Mouse (Mus musculus) gastrocnemius, adult 2 months (tissue): ENCODE data around the gene Ovol3. TPM values are rescaled to one million over a fixed set of nuclear protein-coding genes. Genes with fewer than 3 reads are reported as not detected.
A peak's percentile ranks its signal among the peaks of the same experiment; 100 is the strongest.
"Not testable (repeated sequence)": the region's sequence is repeated elsewhere in the genome, so short reads cannot be mapped to it uniquely, and the experiment has no call there.

Experiments used
- DNase-seq: peaks from one replicate; pipeline ENCODE4 v3.0.0; 2022
- H3K27ac ChIP-seq: fragments of 200-600 bp; 2 replicates; pipeline ENCODE4 v1.8.1; 2022; ENCODE audit warnings: mild to moderate bottlenecking
- H3K4me3 ChIP-seq: fragments of 200-600 bp; 2 replicates; pipeline ENCODE4 v1.8.1; 2022; ENCODE audit warnings: mild to moderate bottlenecking, moderate library complexity
- CTCF ChIP-seq: fragments of 200-600 bp; IDR thresholded peaks from 2 replicates; pipeline ENCODE4 v1.8.1; 2022; ENCODE audit warnings: antibody characterized with exemption, mild to moderate bottlenecking, moderate library complexity
- intact Hi-C: fragments of 180-260 bp; cut with DNase I; formaldehyde crosslinking; loops from one replicate; pipeline ENCODE4 v1.15.1; 2025
- total RNA-seq, 2 experiments: library from RNA; stranded (reverse); gene quantifications; 2 replicates each; pipeline ENCODE4 v1.2.3; 2021

The Ovol3 gene
- total RNA-seq, 2 experiments from 2014 or later = not detected

DNA sequence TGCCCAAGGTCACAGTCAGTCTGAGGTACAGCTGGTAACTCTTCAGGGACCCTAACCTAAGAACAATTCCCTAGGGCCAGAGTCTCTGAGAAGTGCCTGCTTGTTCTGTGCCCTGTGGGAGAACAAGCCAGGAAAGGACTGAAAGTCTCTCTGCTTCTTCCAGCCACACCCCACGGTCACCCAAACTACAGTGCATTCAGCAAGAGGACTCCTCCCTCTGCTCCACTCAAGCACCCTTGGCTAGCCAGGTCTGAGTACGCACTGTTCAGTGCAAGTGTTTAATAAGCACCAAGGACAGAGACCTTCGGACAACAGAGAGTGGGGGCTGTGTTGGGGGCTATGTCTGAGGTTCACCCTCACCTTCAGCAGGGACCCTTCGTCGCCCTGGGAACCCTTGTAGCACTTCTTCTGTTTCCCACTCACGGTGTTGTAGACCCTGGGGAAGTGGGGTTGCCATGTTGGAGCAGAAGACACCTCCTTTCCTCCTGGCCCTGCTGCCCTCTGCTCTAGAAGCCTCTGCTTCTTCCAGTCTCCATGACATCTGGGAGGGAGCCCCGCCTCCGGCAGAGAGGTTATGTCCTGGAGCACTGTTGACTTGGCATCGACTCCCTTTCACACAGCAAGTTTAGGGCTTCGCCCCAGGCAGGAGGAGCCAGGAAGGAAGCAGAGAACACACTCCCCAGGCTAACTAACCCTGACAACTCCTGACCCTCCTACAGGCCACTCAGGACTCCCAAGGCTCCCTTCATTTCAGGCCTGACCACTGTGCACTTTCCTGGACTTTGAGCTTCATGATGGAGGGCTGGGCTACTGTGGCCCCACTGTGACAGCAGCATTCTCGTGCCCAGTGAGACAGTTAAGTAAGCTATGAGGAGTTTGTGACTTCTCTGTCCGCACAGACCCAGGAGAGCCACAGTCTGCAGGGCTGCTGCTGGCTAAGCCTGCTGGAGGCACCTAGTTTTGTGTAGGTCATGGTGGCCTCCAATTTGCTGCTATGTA, 16.7 kb upstream of the Ovol3 start:
- no peak for TF ChIP-seq CTCF
- DNase-seq = peak; percentile 70
- Histone ChIP-seq H3K4me3 (peak overlapping the region; percentile 19), H3K27ac (peak overlapping the region; percentile 48)
- intact Hi-C loops = no loop called here

DNA sequence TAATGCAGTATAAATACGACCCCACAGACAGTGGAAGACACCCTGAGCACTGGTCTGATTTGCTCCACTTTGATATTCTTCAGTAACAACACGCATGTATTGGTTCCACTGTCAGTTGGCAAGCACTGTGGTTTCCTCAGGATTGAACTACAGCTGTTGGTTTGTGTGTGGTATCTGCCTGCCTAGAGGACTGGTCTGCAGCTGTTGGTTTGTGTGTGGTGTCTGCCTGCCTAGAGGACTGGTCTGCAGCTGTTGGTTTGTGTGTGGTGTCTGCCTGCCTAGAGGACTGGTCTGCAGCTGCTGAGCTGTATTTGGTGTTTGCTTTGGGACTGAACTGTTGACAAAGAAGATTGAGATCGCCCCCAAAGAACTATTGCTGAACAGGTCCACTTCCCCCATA, 1.8 kb upstream of the Ovol3 start:
- intact Hi-C loops, DNase-seq, H3K27ac ChIP-seq, H3K4me3 ChIP-seq: not testable (repeated sequence)

DNA sequence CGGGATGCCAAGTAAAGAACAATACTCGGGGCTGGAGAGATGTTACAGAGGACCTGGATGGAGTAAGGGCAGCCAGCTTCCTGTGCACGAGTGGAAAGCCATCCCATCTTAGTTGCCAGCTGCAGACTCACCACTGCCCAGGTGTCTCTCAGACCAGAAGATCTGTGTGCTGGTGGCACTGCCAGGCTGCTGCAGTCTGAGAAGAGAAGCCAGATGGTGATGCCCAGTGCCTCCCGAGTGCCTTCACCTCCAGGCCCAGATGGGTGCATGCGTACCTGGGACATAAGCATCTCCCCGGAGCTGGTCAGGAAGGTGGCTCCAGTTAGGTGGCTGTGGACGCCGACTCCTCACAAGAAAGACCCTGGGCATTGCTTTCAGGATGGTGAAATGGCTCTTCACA, 434 bp downstream of the Ovol3 start:
- DNase-seq = no peak
- H3K27ac ChIP-seq = no peak overlapping the region
- H3K4me3 ChIP-seq = no peak overlapping the region
- intact Hi-C loops = no loop called here
- no peak for TF ChIP-seq CTCF

DNA sequence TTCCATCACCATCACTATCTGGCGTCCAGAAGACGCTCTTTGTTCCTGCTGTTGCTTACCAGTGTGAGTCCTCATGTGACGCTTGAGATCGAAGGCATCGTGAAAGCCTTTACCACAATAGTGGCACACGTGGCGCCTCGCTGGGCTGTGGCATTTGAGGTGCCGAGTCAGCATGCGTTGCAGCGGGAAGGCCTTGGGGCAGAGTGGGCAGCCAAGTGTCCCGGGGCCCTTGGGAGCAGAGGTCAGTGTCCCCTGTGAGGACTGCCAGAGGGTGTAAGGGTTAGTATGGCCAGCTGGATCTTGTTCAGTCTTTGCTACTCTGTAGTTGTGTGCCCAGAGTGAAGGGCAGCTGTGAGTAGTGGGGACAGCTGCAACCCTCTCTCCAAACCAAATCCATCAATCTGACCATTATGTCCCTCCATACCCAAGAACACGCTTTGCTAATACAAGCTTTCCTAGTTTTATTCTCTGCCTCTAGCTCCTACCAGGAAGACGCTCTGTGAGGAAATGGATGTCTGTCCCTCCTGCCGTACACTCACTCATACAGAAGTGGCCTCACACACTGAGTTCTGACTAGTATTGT, 1.2 kb downstream of the Ovol3 start:
- no peak for TF ChIP-seq CTCF
- intact Hi-C loops = no loop called here
- no peak overlapping the region for H3K4me3 ChIP-seq
- peak; percentile 68 for DNase-seq
- H3K27ac ChIP-seq = peak overlapping the region; percentile 28

DNA sequence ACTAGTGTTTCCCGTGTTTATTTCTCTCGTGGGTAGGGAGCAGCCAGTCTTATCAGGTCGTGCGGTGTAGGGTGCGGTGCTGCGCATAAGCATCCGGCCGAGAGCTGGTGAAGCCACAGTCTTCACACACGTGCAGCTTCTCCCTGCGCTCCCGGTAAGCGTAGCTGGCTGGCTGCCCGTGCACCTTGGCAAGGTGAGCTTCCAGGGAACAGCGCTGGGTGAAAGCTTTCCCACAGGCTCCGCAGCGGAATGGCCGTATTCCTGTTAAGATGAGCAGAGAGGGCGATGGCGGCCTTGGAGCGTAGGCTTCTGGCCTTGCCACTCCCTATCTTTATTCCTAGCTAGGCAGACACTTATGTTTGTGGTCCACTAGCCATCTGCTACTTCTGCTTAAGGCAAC, 2.1 kb downstream of the Ovol3 start:
- Histone ChIP-seq H3K27ac (peak overlapping the region; percentile 28), H3K4me3 (peak overlapping the region; percentile 83; the same call in 1 of the 2 replicates)
- intact Hi-C loops = no loop called here
- TF ChIP-seq CTCF = no peak
- no peak for DNase-seq

DNA sequence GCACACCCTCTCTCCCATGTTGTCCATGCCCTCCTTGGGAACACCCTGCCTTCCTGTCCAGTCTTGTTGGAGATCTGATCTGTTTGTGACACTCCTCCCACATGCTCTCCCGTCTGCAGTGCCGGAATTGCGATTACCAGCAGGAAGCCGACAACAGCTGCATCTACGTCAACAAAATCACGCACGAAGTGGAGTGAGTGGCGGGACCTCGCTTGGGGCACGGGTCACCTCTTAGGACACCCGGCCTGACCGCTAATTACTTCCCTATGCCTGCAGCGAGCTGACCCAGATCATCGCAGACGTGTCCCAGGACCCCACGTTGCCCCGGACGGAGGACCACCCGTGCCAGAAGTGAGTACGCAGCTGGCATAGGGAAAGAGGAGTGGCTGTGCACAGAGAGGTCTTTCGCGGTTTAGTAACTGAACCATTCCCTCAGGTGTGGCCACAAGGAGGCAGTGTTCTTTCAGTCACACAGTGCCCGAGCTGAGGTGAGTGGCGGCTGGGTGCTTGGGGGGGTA, 2.8 kb downstream of the Ovol3 start:
- intact Hi-C loops = loop anchor here (1.0 kb wide), 1 partner anchor 48 kb away; the partner anchor contains the start of genes Thap8 and Wdr62
- Histone ChIP-seq H3K27ac (peak overlapping the region; percentile 98), H3K4me3 (peak overlapping the region; percentile 83)
- DNase-seq = peak; percentile 65
- peak; percentile 47 for TF ChIP-seq CTCF

DNA sequence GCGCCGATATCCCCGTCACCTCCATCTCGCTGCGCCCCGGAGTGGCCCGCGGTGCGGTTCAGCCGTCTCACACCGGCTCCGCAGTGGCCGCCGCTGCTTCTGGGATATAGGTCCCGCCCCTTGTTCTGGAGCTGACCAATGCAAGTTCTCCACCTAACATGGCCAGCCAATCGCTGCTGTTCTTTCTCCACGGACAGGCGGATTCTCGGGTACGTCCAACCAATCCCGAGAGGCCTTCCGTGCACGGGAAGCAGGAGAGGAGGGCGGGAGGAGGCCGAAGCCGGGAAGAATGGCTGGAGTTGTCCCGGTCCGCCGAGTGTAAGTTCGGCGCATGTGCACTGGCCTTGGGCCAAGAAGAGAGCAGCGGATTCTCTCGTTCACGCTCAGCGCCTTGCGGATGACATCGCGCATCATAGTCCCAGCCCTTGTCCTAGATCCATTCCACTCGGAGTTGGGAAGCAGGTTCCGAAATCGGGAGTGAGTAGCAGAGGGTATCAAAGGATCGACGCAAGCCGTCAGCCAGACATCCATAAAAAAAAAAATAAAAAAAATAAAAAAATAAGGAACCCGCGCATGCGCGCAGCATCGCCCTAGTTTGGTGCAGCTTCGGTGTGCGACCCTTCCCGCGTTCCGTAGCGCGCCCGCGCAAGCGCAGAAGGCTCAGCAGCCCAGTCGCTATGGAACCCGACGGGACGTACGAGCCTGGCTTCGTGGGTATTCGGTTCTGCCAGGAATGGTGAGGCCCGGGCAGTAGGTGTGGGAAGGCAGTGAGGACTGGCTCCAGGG, 3.7 kb downstream of the Ovol3 start, which contains the start of the genes Polr2i and Tbcb:
TSS of gene Polr2i (plus strand) at position 280 of the 786 bp plus-strand sequence.
TSS of gene Tbcb (minus strand) at position 604 of the 786 bp plus-strand sequence.
- Histone ChIP-seq H3K27ac (peak within 1 kb of the TSS; percentile 98), H3K4me3 (peak within 1 kb of the TSS; percentile 83)
- TF ChIP-seq CTCF = no peak
- peak; percentile 99 for DNase-seq
- intact Hi-C loops = loop anchor here (1.0 kb wide), 1 partner anchor 48 kb away; the partner anchor contains the start of genes Thap8 and Wdr62

DNA sequence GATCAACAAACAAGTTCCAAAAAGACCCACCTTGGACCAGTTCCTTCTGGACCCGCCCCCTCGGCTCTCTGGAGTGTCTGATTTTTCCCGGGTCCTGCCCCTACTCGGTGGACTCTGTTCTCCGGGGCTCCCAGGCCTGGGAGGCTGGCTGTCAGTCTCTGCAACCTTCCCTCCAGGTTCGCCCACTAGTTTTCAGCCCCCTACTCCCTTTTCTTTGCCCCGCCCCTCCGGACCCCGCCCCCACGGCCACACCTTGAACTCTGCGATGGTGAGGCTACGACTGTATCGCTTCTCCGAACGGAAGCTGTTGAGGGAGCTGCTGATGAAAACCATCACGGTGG, 4.2 kb downstream of the Ovol3 start:
- no peak for DNase-seq
- Histone ChIP-seq H3K4me3 (peak overlapping the region; percentile 83), H3K27ac (peak overlapping the region; percentile 98)
- TF ChIP-seq CTCF = no peak
- intact Hi-C loops = no loop called here

DNA sequence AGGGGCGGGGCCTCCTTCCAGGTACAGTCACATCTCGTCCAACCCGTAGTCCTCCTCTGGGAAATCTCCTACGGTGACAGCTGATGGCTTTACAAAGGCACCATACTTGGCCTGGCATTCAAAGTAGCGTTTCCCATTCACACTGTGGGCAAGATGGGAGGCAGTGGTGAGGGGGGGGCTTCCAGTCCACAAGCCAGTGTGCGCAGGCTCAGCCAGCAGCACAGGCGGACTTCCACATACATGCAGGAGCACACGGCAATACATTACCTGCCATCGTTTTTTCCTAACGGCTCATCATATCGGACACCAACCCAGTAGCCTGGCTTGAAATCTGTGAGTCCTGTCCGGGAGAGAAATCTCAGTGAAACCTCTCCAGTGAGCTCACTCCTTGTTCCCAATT, 11.3 kb downstream of the Ovol3 start:
- DNase-seq = no peak
- H3K27ac ChIP-seq = no peak overlapping the region
- intact Hi-C loops = no loop called here
- no peak for TF ChIP-seq CTCF
- H3K4me3 ChIP-seq = no peak overlapping the region

DNA sequence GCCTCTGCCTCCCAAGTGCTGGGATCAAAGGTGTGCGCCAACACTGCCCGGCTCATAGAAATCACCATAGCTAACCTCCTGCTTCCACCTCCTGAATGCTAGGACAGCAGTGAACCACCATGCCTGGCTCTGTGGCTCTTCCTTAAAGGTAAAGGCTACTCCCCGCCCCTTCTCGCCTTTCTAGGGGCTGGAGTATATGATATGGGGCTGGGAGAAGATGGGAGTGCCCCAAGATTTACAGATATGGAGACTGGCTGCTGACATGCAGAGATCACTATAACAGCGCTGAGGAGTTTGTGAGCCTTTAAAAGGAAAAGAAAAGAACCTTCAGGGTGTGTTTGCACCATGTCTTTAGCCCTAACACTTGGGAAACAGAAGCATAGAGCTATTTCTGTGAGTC, 13.3 kb downstream of the Ovol3 start:
- Histone ChIP-seq H3K27ac (no peak overlapping the region), H3K4me3 (no peak overlapping the region)
- no peak for TF ChIP-seq CTCF
- intact Hi-C loops = no loop called here
- no peak for DNase-seq

DNA sequence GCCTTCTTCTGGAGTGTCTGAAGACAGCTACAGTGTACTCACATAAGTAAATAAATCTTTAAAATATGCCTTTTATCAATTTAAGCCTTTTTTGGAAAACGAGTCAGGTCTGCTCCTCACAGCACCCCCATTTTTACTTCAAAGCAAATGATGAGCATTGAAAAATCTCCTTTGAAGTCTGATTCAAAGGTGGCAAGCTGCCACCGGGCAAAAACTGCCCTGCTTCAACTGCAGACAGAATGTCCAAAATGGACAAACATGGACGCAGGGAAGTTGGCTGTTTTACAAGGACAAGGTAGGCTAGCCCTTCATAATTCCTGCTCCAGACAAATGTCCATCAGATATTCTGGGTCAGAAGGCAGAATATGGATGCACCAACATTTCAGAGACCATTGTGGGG, 14.1 kb downstream of the Ovol3 start:
- Histone ChIP-seq H3K4me3 (no peak overlapping the region), H3K27ac (no peak overlapping the region)
- TF ChIP-seq CTCF = no peak
- intact Hi-C loops = no loop called here
- DNase-seq = no peak

DNA sequence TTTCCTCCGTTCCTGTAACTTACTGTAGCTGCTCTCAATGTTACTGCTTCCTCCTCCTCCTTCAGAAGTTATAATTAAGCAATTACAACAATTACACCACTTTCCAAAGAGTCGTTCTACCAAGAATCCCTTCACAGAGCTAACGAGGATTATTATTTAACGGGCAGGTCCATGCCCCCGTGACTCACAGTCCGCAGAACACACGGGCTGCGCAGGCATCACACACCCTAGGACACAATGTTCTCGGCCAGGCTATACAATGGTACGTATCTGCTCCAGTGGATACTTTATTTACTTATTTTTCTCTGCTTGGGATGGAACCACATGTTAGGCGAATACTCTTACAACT, 15.5 kb downstream of the Ovol3 start:
- intact Hi-C loops = no loop called here
- TF ChIP-seq CTCF = no peak
- peak overlapping the region; percentile 88 for H3K27ac ChIP-seq
- DNase-seq = no peak
- H3K4me3 ChIP-seq = peak overlapping the region; percentile 79
